Mouse (Mus musculus): ENCODE results near the gene Crot. TPM values are rescaled to one million over a fixed set of nuclear protein-coding genes. Genes with fewer than 3 reads are reported as not detected.

The Crot gene
- 19.5 TPM for polyA plus RNA-seq (2014; fragmentation: Illumina TruSeq; extraction: RNeasy Lipid Tissue Mini Kit (QIAGEN cat#74804); ENCODE audit: low read depth, low replicate concordance)

GRCm38 (mm10) chr5:8996686-8997512 is at the start of gene Crot:
Crot (minus strand) TSS chr5:8997324.

Other genes with a start within 250 kb of the Crot start
- 0.94 TPM for gene Abcb1b, start 199.2 kb downstream of the Crot start, polyA plus RNA-seq (2014; fragmentation: Illumina TruSeq; extraction: RNeasy Lipid Tissue Mini Kit (QIAGEN cat#74804); ENCODE audit: low read depth, low replicate concordance)
- 1.1 TPM for gene Abcb4, start 103.6 kb downstream of the Crot start, polyA plus RNA-seq (2014; fragmentation: Illumina TruSeq; extraction: RNeasy Lipid Tissue Mini Kit (QIAGEN cat#74804); ENCODE audit: low read depth, low replicate concordance)
- 142 TPM for gene Tmem243, start 103.3 kb upstream of the Crot start, polyA plus RNA-seq (2014; fragmentation: Illumina TruSeq; extraction: RNeasy Lipid Tissue Mini Kit (QIAGEN cat#74804); ENCODE audit: low read depth, low replicate concordance)
- gene Dmtf1, start 164.5 kb upstream of the Crot start, polyA plus RNA-seq (2014; fragmentation: Illumina TruSeq; extraction: RNeasy Lipid Tissue Mini Kit (QIAGEN cat#74804); ENCODE audit: low read depth, low replicate concordance): 51.6 TPM